Mouse (Mus musculus) liver, embryonic 11.5 days (tissue): ENCODE data around the gene Fam204a. TPM values are rescaled to one million over a fixed set of nuclear protein-coding genes. Genes with fewer than 3 reads are reported as not detected.
A peak's percentile ranks its signal among the peaks of the same experiment; 100 is the strongest.

Experiments used
- ATAC-seq: fragments of 200-750 bp; cut with Nextera tagmentation; replicated peaks from 2 replicates; pipeline ENCODE4 v1.8.0; 2017; ENCODE audit warnings: moderate number of reproducible peaks, mild to moderate bottlenecking, moderate TSS enrichment, moderate library complexity; ENCODE audit not compliant: low FRiP score
- DNase-seq: peaks from one replicate; pipeline ENCODE4 v3.0.0-alpha.2; 2017; ENCODE audit warnings: low spot score
- H3K27ac ChIP-seq: fragments of 300-500 bp; sonication (generic); 2 replicates; pipeline ENCODE4 v1.5.1; 2014; ENCODE audit warnings: mild to moderate bottlenecking, low read depth, low read length, control low read depth
- H3K27me3 ChIP-seq: fragments of 300-500 bp; sonication (generic); replicated peaks from 2 replicates; pipeline ENCODE4 v1.6.1; 2014; ENCODE audit warnings: low read length, mixed read lengths; ENCODE audit not compliant: control insufficient read depth, insufficient read depth
- H3K36me3 ChIP-seq: fragments of 300-500 bp; sonication (generic); 2 replicates; pipeline ENCODE4 v1.6.1; 2014; ENCODE audit warnings: mild to moderate bottlenecking, low read length, moderate library complexity, mixed read lengths; ENCODE audit not compliant: control insufficient read depth, insufficient read depth
- H3K4me1 ChIP-seq: fragments of 300-500 bp; sonication (generic); replicated peaks from 2 replicates; pipeline ENCODE4 v1.6.1; 2014; ENCODE audit warnings: low read length, mixed read lengths; ENCODE audit not compliant: control insufficient read depth, insufficient read depth
- H3K4me2 ChIP-seq: fragments of 300-500 bp; sonication (generic); 2 replicates; pipeline ENCODE4 v1.6.1; 2014; ENCODE audit warnings: mild to moderate bottlenecking, control low read depth, moderate library complexity
- H3K4me3 ChIP-seq: fragments of 300-500 bp; sonication (generic); 2 replicates; pipeline ENCODE4 v1.5.1; 2014; ENCODE audit warnings: low read depth, low read length, control low read depth
- H3K9ac ChIP-seq: fragments of 300-500 bp; sonication (generic); 2 replicates; pipeline ENCODE4 v1.6.1; 2014; ENCODE audit warnings: low read depth, low read length, control low read depth
- H3K9me3 ChIP-seq: fragments of 300-500 bp; sonication (generic); 2 replicates; pipeline ENCODE4 v1.6.1; 2016; ENCODE audit warnings: low read length, inconsistent platforms, mixed read lengths; ENCODE audit not compliant: control insufficient read depth
- WGBS: fragments of 180-500 bp; shearing (Covaris S2); extraction: QIAGEN DNeasy Blood & Tissue Kit; methylation state at CpG from one replicate; pipeline ENCODE4 v1.1.7; 2014; 5-methylcytosine and 5-hydroxymethylcytosine counted together
- polyA plus RNA-seq: library from polyadenylated mRNA; unstranded; fragments of >200 nt; fragmentation: Nextera tagmentation; extraction: Ambion mirVana; gene quantifications from 2 replicates; pipeline ENCODE4 v1.2.1, GENCODE M21; 2014

The Fam204a gene
- polyA plus RNA-seq, 1 experiment from 2014 or later: 43.1 TPM

DNA sequence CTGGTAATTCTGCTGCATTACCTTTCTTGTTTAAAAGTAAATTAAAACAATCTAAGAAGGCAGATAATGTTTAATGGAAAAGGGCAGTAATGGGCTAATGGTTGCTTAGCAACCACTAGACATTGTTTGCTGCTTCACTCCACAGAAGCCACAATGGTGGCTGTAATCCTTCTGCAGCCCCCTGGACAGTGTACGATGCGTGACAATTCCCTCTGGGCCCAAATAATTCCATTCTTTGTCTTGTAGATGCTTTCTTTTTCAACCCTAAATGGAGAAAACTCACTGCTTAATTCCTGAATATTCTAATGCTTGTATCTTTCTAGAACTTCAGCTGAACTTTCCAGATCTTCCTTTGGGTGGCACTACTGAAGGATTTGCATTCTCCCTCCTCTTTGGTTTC lies 37.3 kb downstream of the Fam204a start:
- Histone ChIP-seq H3K27ac (no peak overlapping the region), H3K27me3 (no peaks in the 10 kb centered on the region), H3K4me3 (no peak overlapping the region), H3K36me3 (no peaks in the 10 kb centered on the region; the same call in 1 of the 2 replicates), H3K4me2 (no peak overlapping the region), H3K9ac (no peak overlapping the region), H3K9me3 (no peaks in the 10 kb centered on the region), H3K4me1 (no peaks in the 10 kb centered on the region)
- no peak for DNase-seq
- 74% methylated on average over 2 of the region's 2 CpGs for WGBS
- no peak for ATAC-seq

DNA sequence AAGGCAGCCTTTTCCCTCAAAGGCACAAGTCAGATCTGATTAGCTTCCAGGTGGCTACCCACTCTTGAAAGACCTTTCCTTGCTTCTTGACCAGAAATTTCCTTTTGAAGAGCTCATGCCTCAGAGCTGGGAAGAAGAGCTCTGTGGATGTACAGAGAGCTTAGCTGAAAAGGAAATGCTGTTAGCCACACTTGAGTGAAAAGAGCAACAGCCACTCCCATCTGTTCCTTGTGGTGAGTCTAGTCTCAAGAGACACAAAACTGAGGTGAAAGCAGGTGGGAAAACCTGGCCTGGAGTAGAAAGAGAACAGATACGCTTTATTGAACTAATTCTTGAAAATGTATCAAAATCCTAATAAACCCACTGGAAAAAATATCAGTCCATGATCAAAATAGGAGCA lies 43.6 kb downstream of the Fam204a start:
- H3K27ac ChIP-seq: no peak overlapping the region
- H3K4me3 ChIP-seq: no peak overlapping the region
- no peak overlapping the region for H3K4me2 ChIP-seq
- no peaks in the 10 kb centered on the region for H3K4me1 ChIP-seq
- H3K27me3 ChIP-seq: no peaks in the 10 kb centered on the region
- WGBS: 79% methylated on average over 1 of the region's 1 CpGs
- no peak overlapping the region for H3K9ac ChIP-seq
- no peak for DNase-seq
- no peaks in the 10 kb centered on the region for H3K36me3 ChIP-seq
- no peaks in the 10 kb centered on the region for H3K9me3 ChIP-seq
- ATAC-seq: no peak

DNA sequence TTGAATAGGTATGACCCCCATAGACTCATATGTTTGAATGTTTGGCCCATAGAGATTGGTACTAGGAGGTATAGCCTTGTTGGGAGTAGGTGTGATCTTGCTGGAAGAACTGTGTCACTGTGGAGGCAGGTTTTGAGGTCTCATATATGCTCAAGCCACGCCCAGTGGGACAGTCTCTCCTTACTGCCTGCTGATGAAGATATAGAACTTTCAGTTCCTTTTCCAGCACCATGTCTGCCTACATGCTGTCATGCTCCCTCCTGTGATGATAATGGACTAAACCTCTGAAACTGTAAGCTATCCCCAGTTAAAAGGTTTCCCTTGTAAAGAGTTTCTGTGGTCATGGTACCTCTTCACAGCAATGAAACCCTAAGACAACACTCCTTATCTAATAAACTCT lies 44.3 kb downstream of the Fam204a start:
- no peaks in the 10 kb centered on the region for H3K4me1 ChIP-seq
- ATAC-seq: no peak
- no peak overlapping the region for H3K27ac ChIP-seq
- H3K4me2 ChIP-seq: no peak overlapping the region
- no peaks in the 10 kb centered on the region for H3K9me3 ChIP-seq
- no peak overlapping the region for H3K9ac ChIP-seq
- no peak for DNase-seq
- H3K36me3 ChIP-seq: no peaks in the 10 kb centered on the region
- no peaks in the 10 kb centered on the region for H3K27me3 ChIP-seq
- no peak overlapping the region for H3K4me3 ChIP-seq
- 73% methylated on average over 1 of the region's 1 CpGs for WGBS

DNA sequence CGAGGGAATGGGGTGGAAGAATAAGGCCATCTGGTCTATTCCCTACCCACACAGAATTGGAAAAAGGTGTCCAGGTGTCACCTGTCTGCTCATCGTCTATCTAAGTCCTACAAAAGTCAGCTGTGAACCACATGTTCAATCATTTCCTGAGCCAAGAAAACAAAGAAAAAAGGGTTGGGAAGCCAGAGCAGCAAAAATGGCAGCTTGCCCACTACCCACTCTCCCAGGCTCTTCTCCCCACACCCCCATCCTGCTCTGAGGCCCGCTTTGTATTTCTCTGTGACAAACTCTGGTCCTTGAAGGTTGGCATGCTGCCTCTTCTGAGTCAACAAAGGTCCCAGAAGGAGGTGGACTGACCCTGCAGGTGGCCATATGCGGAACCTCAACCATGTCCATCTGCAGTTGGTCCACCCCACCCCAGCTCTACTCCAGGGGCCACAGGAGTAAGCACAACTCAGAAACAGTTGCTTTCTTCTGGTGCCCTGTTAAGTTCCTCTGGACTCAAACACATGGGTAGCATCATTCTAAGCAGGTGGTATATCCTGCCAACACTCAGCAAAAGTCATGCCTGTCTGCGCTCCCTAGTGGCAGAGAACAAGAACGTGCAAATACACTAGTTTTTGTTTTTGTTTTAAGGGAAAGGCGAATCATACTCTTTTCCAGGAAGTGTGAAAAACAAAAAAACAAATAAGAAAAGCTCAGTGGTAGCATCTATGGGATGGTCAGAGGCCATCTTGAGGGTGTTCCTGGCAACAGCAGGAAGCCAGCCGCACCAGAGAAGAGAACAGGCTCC lies 47.5 kb downstream of the Fam204a start:
- Histone ChIP-seq H3K27ac (no peak overlapping the region), H3K36me3 (no peaks in the 10 kb centered on the region), H3K9ac (no peak overlapping the region), H3K27me3 (no peaks in the 10 kb centered on the region), H3K4me3 (no peak overlapping the region), H3K4me2 (no peak overlapping the region), H3K9me3 (no peaks in the 10 kb centered on the region), H3K4me1 (no peaks in the 10 kb centered on the region)
- DNase-seq (no peak), ATAC-seq (no peak)
- WGBS: 84% methylated on average over 8 of the region's 8 CpGs

DNA sequence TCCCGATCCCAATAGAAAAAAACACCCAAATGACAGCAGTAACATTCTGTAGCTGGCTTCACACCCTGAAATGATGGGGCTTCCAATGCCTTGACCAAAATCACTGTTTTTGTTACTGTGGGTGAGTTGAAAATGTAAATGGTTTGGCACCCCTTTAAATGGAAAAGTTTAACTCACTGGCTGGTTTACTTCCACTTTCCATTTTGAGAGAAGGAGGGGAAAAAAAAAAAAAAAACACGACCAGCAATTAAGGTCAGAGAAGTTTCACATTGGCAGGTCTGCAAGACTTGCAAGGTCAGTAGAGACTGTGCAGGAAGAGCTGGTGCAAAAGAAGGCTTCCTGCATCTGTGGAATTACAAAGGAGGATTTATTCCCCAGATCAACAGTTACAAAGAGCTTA lies 61.1 kb downstream of the Fam204a start:
- ATAC-seq: no peak
- Histone ChIP-seq H3K36me3 (no peaks in the 10 kb centered on the region), H3K27me3 (no peaks in the 10 kb centered on the region), H3K9me3 (no peaks in the 10 kb centered on the region), H3K4me3 (no peak overlapping the region), H3K4me2 (no peak overlapping the region), H3K27ac (no peak overlapping the region), H3K9ac (no peak overlapping the region), H3K4me1 (no peaks in the 10 kb centered on the region)
- no peak for DNase-seq
- 32% methylated on average over 2 of the region's 2 CpGs for WGBS

DNA sequence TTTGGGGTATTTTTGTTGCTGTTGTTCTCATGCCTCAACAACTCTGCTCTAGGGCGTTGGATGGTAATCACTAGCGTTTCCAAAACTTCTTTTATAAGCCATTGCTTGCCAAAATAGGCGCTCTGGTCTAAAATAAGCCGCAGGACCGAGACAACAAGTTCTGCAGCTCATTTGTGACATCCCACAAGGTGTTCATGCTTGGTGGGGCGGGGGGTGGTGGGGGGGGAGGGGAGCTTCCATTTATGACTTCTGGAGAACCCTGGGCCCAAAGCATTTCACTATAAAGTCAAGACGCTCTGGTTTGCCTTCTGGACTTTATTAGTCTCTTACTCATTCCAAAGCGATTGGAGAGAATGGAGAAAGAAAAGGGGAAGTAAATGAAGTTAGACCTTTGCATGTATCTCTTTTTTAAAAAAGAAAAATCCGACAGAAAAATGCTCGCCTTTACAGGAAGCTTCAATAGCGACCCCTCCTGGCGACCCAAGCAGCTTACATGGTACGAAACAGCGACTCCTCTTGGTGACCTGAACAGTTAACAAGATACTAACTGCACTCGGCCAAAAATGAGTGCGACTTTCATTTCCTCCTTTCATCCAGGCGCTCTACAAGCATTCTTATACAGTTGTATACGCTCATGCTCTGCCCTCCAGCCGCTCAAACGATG lies 65.8 kb downstream of the Fam204a start:
- Histone ChIP-seq H3K4me2 (peak overlapping the region; percentile 36), H3K9me3 (no peaks in the 10 kb centered on the region), H3K4me3 (peak overlapping the region; percentile 2; the same call in 1 of the 2 replicates), H3K4me1 (no peaks in the 10 kb centered on the region), H3K36me3 (no peaks in the 10 kb centered on the region), H3K27ac (no peak overlapping the region), H3K27me3 (no peaks in the 10 kb centered on the region), H3K9ac (no peak overlapping the region)
- WGBS: 7% methylated on average over 20 of the region's 20 CpGs
- DNase-seq (no peak), ATAC-seq (no peak)

DNA sequence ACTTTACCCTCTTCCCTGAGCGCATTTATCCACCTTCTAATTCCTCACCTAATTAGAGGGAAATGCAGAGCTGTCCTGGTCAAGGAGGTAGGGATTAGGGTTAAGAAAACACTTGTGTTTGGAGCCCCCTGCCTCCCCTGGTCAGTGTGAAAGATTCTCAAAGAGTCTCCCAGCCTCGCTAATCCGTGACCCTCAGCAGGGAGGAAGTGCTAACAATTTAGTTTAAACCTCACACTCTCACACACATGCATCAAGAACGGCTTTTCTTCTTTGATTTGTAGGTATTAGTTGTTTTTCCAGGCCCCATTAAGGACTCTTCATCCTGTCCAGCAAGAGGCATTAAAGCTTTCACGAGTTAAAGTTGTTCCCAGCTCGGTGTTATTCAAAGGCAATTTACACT lies 66.7 kb downstream of the Fam204a start:
- DNase-seq (no peak), ATAC-seq (no peak)
- Histone ChIP-seq H3K4me3 (no peak overlapping the region), H3K9ac (no peak overlapping the region), H3K27me3 (no peaks in the 10 kb centered on the region), H3K9me3 (no peaks in the 10 kb centered on the region), H3K27ac (no peak overlapping the region), H3K36me3 (no peaks in the 10 kb centered on the region), H3K4me1 (no peaks in the 10 kb centered on the region), H3K4me2 (no peak overlapping the region)
- WGBS: 36% methylated on average over 6 of the region's 6 CpGs

DNA sequence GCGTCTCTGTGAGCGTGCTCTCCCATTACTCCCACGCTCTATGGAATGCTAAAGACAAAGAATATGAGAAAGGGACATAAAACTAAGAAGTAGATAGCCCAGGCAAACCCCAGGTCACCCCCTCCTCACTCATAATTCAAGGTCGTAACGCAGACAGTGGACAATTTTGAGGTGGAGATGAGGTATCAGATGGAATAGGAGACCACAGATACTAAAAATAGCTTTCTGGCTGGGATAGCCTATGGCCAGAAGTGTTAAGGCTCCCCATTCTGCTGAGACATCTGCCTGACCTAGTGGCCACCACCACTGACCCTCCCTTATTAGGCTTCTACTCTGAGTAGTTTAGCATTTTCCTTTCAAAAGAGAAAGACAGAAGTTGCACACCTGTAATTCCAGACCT lies 71.2 kb downstream of the Fam204a start:
- H3K9me3 ChIP-seq: no peaks in the 10 kb centered on the region
- H3K27ac ChIP-seq: no peak overlapping the region
- no peak overlapping the region for H3K9ac ChIP-seq
- no peak overlapping the region for H3K4me2 ChIP-seq
- H3K4me3 ChIP-seq: no peak overlapping the region
- no peaks in the 10 kb centered on the region for H3K27me3 ChIP-seq
- no peak for ATAC-seq
- WGBS: 77% methylated on average over 5 of the region's 5 CpGs
- H3K4me1 ChIP-seq: no peaks in the 10 kb centered on the region
- DNase-seq: no peak
- H3K36me3 ChIP-seq: no peaks in the 10 kb centered on the region

DNA sequence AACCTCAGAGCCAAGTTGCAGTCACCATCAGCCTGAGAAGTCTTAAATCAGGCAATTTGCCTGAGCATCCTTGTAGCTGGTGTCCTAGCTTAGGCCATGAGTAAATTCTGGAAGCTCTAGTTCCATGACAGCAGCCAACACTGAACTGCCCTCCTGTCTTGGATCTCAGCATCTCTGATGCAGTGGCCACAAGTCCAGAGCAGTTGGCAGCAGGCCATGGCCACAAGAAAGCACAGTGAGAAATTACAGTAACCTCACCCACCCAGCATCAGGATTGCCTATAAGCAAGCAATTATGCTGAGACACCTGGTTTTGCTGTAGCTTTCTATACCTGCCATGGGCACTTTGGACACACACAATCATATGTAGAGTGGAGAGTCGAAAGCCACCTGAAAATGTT lies 73.4 kb downstream of the Fam204a start:
- Histone ChIP-seq H3K4me2 (no peak overlapping the region), H3K9ac (no peak overlapping the region), H3K9me3 (no peaks in the 10 kb centered on the region), H3K36me3 (no peaks in the 10 kb centered on the region), H3K4me1 (no peaks in the 10 kb centered on the region), H3K4me3 (no peak overlapping the region), H3K27me3 (peaks cover 2% of the 10 kb centered on the region; the same call in 1 of the 2 replicates), H3K27ac (no peak overlapping the region)
- 76% methylated on average over 1 of the region's 1 CpGs for WGBS
- no peak for ATAC-seq
- DNase-seq: no peak
